Mouse (Mus musculus) gastrocnemius, postnatal 10 days (tissue): Measurements from ENCODE around the gene Gm21976. TPM values are rescaled to one million over a fixed set of nuclear protein-coding genes. Genes with fewer than 3 reads are reported as not detected.

Source experiments
- DNase-seq: peaks from one replicate; pipeline ENCODE4 v3.0.0; 2021; ENCODE audit warnings: mixed read lengths
- total RNA-seq, 2 experiments: library from RNA; stranded (reverse); gene quantifications; 2 replicates each; pipeline ENCODE4 v1.2.3; 2021

The Gm21976 gene
- total RNA-seq, 2 experiments from 2014 or later = not detected

- peak; percentile 73 for DNase-seq
These were observed 19.4 kb downstream of the Gm21976 start for GRCm38 (mm10) chr13:98298833-98299758.

GRCm38 (mm10) chr13:98305257-98305656 lies 25.6 kb downstream of the Gm21976 start:
- no peak for DNase-seq

- no peak for DNase-seq
These were observed 26.7 kb downstream of the Gm21976 start for GRCm38 (mm10) chr13:98306393-98306792.

GRCm38 (mm10) chr13:98306852-98307475 lies 27.3 kb downstream of the Gm21976 start:
- no peak for DNase-seq

GRCm38 (mm10) chr13:98308004-98308403 lies 28.3 kb downstream of the Gm21976 start:
- no peak for DNase-seq

GRCm38 (mm10) chr13:98308724-98309123 lies 29.0 kb downstream of the Gm21976 start:
- DNase-seq = no peak

GRCm38 (mm10) chr13:98311597-98311996 lies 31.9 kb downstream of the Gm21976 start:
- no peak for DNase-seq

GRCm38 (mm10) chr13:98313631-98314030 lies 33.9 kb downstream of the Gm21976 start:
- no peak for DNase-seq

- no peak for DNase-seq
These were observed 35.4 kb downstream of the Gm21976 start for GRCm38 (mm10) chr13:98315124-98315523.

- no peak for DNase-seq
These were observed 36.4 kb downstream of the Gm21976 start for GRCm38 (mm10) chr13:98316140-98316479.

- DNase-seq = peak; percentile 95
These were observed 37.0 kb downstream of the Gm21976 start, which contains the start of gene Btf3 for GRCm38 (mm10) chr13:98316480-98317245. Gene Btf3 (minus strand): TSS chr13:98317006.

GRCm38 (mm10) chr13:98317246-98317677 lies 37.6 kb downstream of the Gm21976 start:
- DNase-seq = no peak

GRCm38 (mm10) chr13:98317911-98318310 lies 38.2 kb downstream of the Gm21976 start:
- DNase-seq = no peak

- no peak for DNase-seq
These were observed 45.3 kb downstream of the Gm21976 start for GRCm38 (mm10) chr13:98325034-98325433.

- DNase-seq = no peak
These were observed 52.4 kb downstream of the Gm21976 start for GRCm38 (mm10) chr13:98332106-98332505.

GRCm38 (mm10) chr13:98336205-98336604 lies 56.5 kb downstream of the Gm21976 start:
- no peak for DNase-seq

- peak; percentile 60 for DNase-seq
These were observed 60.8 kb downstream of the Gm21976 start for GRCm38 (mm10) chr13:98340506-98340905.

GRCm38 (mm10) chr13:98349491-98349890 lies 69.8 kb downstream of the Gm21976 start:
- no peak for DNase-seq

- DNase-seq = peak; percentile 30
These were observed 71.8 kb downstream of the Gm21976 start for GRCm38 (mm10) chr13:98351527-98351926.

GRCm38 (mm10) chr13:98352381-98352975 lies 72.8 kb downstream of the Gm21976 start:
- DNase-seq = no peak

GRCm38 (mm10) chr13:98353709-98354089 lies 74.0 kb downstream of the Gm21976 start:
- DNase-seq = no peak
